Mouse (Mus musculus) kidney, adult 2 months (tissue): ENCODE data around the gene Napb. TPM values are rescaled to one million over a fixed set of nuclear protein-coding genes. Genes with fewer than 3 reads are reported as not detected.

Experiments used
- DNase-seq: peaks from one replicate; pipeline ENCODE4 v3.0.0; 2021
- H3K27ac ChIP-seq: fragments of 200-500 bp; 2 replicates; pipeline ENCODE4 v1.5.1; 2012; ENCODE audit warnings: low read depth, low read length, control low read depth, inconsistent platforms; ENCODE audit not compliant: insufficient read depth
- H3K27me3 ChIP-seq: fragments of 200-500 bp; replicated peaks from 2 replicates; pipeline ENCODE4 v1.6.1; 2012; ENCODE audit warnings: mild to moderate bottlenecking, moderate library complexity, low read length, inconsistent platforms; ENCODE audit not compliant: control insufficient read depth, insufficient read depth
- H3K36me3 ChIP-seq: fragments of 200-500 bp; 2 replicates; pipeline ENCODE4 v1.6.1; 2012; ENCODE audit warnings: mild to moderate bottlenecking, moderate library complexity, low read length, inconsistent platforms; ENCODE audit not compliant: control insufficient read depth, insufficient read depth
- H3K4me1 ChIP-seq: fragments of 200-500 bp; 2 replicates; pipeline ENCODE4 v1.6.1; 2011; ENCODE audit warnings: low read length; ENCODE audit not compliant: control insufficient read depth, insufficient read depth
- H3K4me3 ChIP-seq: fragments of 200-500 bp; 2 replicates; pipeline ENCODE4 v1.5.1; 2011; ENCODE audit warnings: mild to moderate bottlenecking, low read depth, low read length, control low read depth; ENCODE audit not compliant: insufficient read depth
- CTCF ChIP-seq: fragments of 200-500 bp; conservative IDR thresholded peaks from 2 replicates; pipeline ENCODE4 v1.5.1; 2011; ENCODE audit warnings: low read depth, mild to moderate bottlenecking, control low read depth, low read length, moderate library complexity, mixed read lengths; ENCODE audit not compliant: insufficient read depth, insufficient read length
- POLR2A ChIP-seq: fragments of 200-500 bp; IDR thresholded peaks from one replicate; pipeline ENCODE4 v1.6.1; 2011; ENCODE audit warnings: low read depth, low read length, control low read depth
- WGBS: fragments of 180-500 bp; shearing (Covaris S2); methylation state at CpG from one replicate; pipeline ENCODE4 v1.1.7; 2018; 5-methylcytosine and 5-hydroxymethylcytosine counted together
- polyA plus RNA-seq: library from polyadenylated mRNA; depleted of rRNA; stranded (reverse); fragments of >200 nt; gene quantifications from 2 replicates; pipeline ENCODE4 v1.2.3, GENCODE M21; 2012

The Napb gene
- polyA plus RNA-seq, 1 experiment, result 1.5 TPM

- DNase-seq, result no peak
- 0 out of 2 replicates have a peak, but pooled peaks cover 3% of the 10 kb centered on the region for H3K4me1 ChIP-seq
- 86% methylated on average over 6 of the region's 6 CpGs for WGBS
- no peak overlapping the region for H3K27ac ChIP-seq
- 0 out of 2 replicates have a peak, but pooled peaks cover 2% of the 10 kb centered on the region for H3K36me3 ChIP-seq
- no peak for TF ChIP-seq POLR2A
- no peak for TF ChIP-seq CTCF
- H3K27me3 ChIP-seq, result no peaks in the 10 kb centered on the region
- no peak overlapping the region for H3K4me3 ChIP-seq
These were observed 25.1 kb downstream of the Napb start for GRCm38 (mm10) chr2:148707202-148707530.

DNA sequence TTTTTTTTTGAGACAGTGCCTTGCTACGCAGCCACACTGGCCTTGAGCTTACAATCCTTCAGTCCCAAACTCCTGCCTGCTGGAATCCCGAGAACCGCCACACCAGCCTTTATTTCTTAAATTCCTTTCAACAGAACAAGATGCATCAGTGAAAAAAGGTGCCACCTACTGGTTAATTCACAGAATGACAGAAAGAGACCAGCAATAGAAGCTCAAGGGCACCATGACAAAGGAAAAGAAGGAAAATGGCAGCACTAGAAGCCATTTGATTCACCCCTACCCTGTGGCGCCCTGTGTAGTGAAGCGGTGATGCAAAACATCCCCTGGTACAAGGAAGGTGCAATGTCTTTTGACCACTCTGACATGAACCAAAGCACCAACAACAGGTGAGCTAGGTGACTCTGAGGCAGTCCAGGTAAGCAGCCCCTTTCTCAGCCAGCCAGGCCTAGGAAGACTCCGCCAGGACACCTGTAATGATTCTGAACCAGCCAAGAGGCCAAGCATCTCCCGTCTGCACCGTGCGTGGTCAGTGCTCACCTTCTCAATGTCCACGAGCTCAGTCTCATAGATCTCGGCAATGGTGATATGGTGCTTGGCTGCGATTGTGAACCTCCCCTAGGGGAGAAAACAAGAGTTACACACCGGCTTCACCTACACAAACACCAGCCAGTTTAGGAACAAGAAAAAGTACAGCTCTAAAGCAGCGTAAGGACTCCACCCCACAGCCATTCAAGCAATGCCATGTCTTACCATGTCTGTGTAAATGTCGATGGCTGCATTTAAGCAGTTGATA lies 25.7 kb downstream of the Napb start:
- peak; percentile 59 for DNase-seq
- no peaks in the 10 kb centered on the region for H3K27me3 ChIP-seq
- 79% methylated on average over 15 of the region's 15 CpGs for WGBS
- TF ChIP-seq CTCF, result peak; percentile 24; the same call in 1 of the 2 replicates
- TF ChIP-seq POLR2A, result no peak
- no peak overlapping the region for H3K4me3 ChIP-seq
- no peak overlapping the region for H3K27ac ChIP-seq
- H3K36me3 ChIP-seq, result 0 out of 2 replicates have a peak, but pooled peaks cover 2% of the 10 kb centered on the region
- 0 out of 2 replicates have a peak, but pooled peaks cover 3% of the 10 kb centered on the region for H3K4me1 ChIP-seq

GRCm38 (mm10) chr2:148698571-148698970 lies 33.7 kb downstream of the Napb start:
- WGBS, result 55% methylated on average over 5 of the region's 5 CpGs
- no peak for DNase-seq
- Histone ChIP-seq H3K36me3 (peaks cover 18% of the 10 kb centered on the region), H3K4me1 (no peaks in the 10 kb centered on the region), H3K4me3 (no peak overlapping the region), H3K27ac (no peak overlapping the region), H3K27me3 (no peaks in the 10 kb centered on the region)
- TF ChIP-seq CTCF (no peak), POLR2A (no peak)

DNA sequence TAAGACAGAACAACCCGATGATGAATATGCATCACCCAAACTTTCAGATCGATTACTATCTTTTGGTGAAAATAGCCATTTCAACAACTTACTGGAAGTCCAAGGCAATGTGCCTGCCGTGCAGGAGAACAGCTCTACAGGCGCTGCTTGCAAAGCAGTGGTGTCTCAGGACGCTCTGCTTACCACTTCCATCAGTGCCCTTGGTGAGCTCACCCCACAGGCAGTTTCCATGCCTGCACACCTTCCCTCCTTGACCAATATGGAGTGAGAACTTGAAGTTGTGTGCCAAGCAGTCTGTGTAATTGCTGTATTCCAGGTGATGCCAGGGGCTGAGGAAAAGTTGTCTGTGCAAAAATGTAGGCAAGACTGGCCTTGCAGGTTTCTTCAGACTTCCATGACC lies 41.5 kb downstream of the Napb start:
- DNase-seq, result peak; percentile 26
- peaks cover 12% of the 10 kb centered on the region for H3K36me3 ChIP-seq
- 81% methylated on average over 5 of the region's 5 CpGs for WGBS
- peaks cover 17% of the 10 kb centered on the region; the same call in 1 of the 2 replicates for H3K4me1 ChIP-seq
- peak overlapping the region; percentile 75; the same call in 1 of the 2 replicates for H3K27ac ChIP-seq
- no peak overlapping the region for H3K4me3 ChIP-seq
- TF ChIP-seq CTCF, result no peak
- no peak for TF ChIP-seq POLR2A
- no peaks in the 10 kb centered on the region for H3K27me3 ChIP-seq

DNA sequence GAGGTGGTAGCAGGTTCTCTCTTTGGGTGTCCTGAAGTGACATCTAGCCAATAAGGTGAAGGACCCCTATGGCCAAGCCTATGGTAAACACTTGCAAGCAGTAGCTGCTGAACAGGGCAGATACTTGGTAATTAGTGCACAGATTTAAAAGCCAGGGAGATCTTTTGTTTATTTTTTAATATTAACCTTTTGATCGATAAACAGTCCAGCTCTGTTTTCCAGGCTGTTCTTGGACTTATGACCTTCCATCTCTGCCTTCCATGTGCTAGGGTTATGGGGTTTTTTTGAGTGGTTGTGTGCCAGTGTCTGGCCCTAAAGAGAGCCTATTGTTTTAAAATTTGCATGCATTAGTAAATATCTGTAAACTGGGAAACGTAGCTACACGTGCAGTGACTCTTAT lies 42.0 kb downstream of the Napb start:
- TF ChIP-seq CTCF (no peak), POLR2A (no peak)
- DNase-seq, result no peak
- WGBS, result 75% methylated on average over 3 of the region's 3 CpGs
- H3K27ac ChIP-seq, result no peak overlapping the region
- no peaks in the 10 kb centered on the region for H3K27me3 ChIP-seq
- no peak overlapping the region for H3K4me3 ChIP-seq
- peaks cover 10% of the 10 kb centered on the region for H3K36me3 ChIP-seq
- H3K4me1 ChIP-seq, result peaks cover 17% of the 10 kb centered on the region; the same call in 1 of the 2 replicates

GRCm38 (mm10) chr2:148689444-148690140 lies 42.7 kb downstream of the Napb start:
- no peak for DNase-seq
- 88% methylated on average over 6 of the region's 6 CpGs for WGBS
- Histone ChIP-seq H3K4me1 (peaks cover 17% of the 10 kb centered on the region; the same call in 1 of the 2 replicates), H3K27me3 (no peaks in the 10 kb centered on the region), H3K27ac (no peak overlapping the region), H3K36me3 (peaks cover 4% of the 10 kb centered on the region), H3K4me3 (no peak overlapping the region)
- TF ChIP-seq CTCF (no peak), POLR2A (no peak)

GRCm38 (mm10) chr2:148687971-148688370 lies 44.3 kb downstream of the Napb start:
- H3K27ac ChIP-seq, result peak overlapping the region; percentile 60
- TF ChIP-seq CTCF, result no peak
- TF ChIP-seq POLR2A, result no peak
- peak; percentile 86 for DNase-seq
- H3K36me3 ChIP-seq, result peaks cover 5% of the 10 kb centered on the region
- 46% methylated on average over 5 of the region's 5 CpGs for WGBS
- peaks cover 14% of the 10 kb centered on the region; the same call in 1 of the 2 replicates for H3K4me1 ChIP-seq
- no peak overlapping the region for H3K4me3 ChIP-seq
- no peaks in the 10 kb centered on the region for H3K27me3 ChIP-seq
